Mouse (Mus musculus): Measurements from ENCODE around the gene Dchs2.

- no peak for TF ChIP-seq CTCF (IDR thresholded peaks at IDR 0.05; ENCODE audit: control insufficient read depth, insufficient read depth, low read length)
- TF ChIP-seq POLR2A (IDR thresholded peaks at IDR 0.05; ENCODE audit: borderline replicate concordance, control insufficient read depth, low read depth, low read length): no peak
These were observed 25.5 kb upstream of the Dchs2 start for GRCm38 (mm10) chr3:83102286-83102685.
